Mouse (Mus musculus): ENCODE measurements around the gene Cux1. TPM values are rescaled to one million over a fixed set of nuclear protein-coding genes. Genes with fewer than 3 reads are reported as not detected.

The Cux1 gene
- total RNA-seq, 2 experiments from 2014 or later = 66.0 to 68.2 TPM

- no peak for DNase-seq
- intact Hi-C loops (cut with DNase I; ENCODE audit: low total_unique reads) = no loop called here
Observed at GRCm38 (mm10) chr5:136548776-136549175, 18.5 kb downstream of the Cux1 start.

DNA sequence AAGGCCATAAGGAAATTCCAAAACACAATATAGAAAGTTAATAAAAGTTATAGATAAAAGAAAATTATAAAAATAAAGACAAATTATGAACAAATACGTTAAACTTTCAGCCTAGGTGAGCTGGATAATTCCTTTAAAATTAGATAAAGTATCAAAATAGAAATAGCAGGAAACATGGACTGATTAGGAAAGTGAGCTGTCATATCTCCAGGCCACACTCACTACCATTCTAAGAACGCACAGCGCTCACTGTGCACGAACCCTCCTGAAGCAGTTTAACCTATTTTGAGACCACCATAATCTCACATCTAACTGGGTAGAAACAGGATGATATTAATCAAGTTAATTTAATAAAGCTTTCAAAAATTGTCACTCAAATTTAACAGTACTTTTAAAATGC lies 22.2 kb downstream of the Cux1 start:
- intact Hi-C loops (cut with DNase I; ENCODE audit: low total_unique reads) = no loop called here

DNA sequence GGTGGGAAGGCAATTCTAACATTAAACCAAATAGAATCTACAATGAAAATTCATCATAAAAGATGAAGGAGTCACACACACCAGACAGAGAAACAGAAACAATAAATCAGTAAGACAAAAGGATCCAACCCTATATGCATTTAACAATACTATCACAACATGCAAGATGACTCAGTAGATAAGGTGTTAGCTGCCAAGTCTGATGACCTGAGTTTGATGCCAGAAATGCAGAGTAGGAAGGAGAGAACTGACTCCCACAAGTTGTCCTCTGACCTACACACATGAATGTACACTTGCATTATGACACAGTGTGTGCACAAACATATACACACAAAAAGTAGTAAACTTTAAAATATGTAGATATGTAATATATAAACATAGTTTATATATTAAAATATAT lies 24.1 kb downstream of the Cux1 start:
- no peak for DNase-seq
- intact Hi-C loops (cut with DNase I; ENCODE audit: low total_unique reads) = no loop called here

More for the DNA sequence above, 22.2 kb downstream of the Cux1 start:
- no peak for DNase-seq

GRCm38 (mm10) chr5:136540952-136541351 lies 26.3 kb downstream of the Cux1 start:
- intact Hi-C loops (cut with DNase I; ENCODE audit: low total_unique reads) = no loop called here
- peak; percentile 81 for DNase-seq

DNA sequence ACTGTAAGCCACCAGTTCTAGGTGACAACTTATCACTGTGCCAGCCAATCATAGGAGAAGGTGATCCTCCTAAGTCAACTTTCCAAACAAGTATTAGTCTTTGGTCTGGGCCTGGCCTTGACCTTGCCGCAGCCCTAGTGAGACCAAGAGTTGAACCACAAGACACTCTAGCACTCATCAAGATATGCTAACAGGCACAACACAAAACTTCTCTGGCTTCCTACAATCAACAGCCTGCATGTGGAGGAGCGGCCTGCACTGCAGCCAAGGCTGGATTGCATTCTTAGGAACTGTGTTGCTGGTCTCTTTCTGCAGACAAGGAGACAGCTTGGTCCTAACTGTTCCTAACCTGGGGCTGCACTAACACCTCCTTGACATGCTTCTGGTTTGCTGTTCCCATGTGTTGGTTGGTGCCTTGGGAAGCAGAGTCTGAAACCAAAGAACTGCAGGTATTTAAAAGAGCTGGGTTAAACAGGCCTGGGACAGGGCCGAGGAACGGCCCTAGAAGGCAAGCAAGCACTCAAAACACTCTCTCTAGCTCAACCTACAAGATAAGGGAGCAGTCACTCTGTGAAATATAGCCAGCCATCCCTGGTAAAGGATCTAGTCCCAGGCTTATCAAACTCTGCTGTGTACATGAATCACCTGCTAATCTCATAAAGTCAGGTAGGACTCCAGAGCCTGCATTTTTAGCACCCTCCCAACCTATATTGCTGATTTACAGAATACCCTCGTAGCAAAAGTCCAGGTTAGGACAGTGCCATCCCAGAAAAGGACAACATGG lies 27.0 kb downstream of the Cux1 start:
- intact Hi-C loops (cut with DNase I; ENCODE audit: low total_unique reads) = no loop called here
- DNase-seq = no peak

DNA sequence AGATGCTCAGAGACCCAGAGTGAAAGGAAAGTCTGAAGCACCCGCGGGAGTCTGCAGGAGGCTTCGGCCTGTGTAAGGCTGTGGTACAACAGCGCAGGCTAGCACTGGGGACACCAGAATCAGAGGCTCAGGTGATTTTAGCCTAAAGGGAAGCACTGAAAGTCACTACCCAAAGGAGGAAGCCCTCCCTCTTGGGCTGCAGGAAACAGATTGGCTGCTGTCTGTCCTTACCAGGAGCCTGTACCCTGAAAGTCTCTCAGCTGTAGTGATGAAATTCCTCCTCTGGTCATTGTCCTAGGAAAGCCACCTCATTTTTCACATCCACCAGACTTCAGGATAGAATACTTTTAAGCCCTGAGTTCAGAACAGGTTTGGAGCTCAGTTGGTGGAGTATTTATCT lies 30.5 kb downstream of the Cux1 start:
- intact Hi-C loops (cut with DNase I; ENCODE audit: low total_unique reads) = no loop called here
- DNase-seq = no peak

DNA sequence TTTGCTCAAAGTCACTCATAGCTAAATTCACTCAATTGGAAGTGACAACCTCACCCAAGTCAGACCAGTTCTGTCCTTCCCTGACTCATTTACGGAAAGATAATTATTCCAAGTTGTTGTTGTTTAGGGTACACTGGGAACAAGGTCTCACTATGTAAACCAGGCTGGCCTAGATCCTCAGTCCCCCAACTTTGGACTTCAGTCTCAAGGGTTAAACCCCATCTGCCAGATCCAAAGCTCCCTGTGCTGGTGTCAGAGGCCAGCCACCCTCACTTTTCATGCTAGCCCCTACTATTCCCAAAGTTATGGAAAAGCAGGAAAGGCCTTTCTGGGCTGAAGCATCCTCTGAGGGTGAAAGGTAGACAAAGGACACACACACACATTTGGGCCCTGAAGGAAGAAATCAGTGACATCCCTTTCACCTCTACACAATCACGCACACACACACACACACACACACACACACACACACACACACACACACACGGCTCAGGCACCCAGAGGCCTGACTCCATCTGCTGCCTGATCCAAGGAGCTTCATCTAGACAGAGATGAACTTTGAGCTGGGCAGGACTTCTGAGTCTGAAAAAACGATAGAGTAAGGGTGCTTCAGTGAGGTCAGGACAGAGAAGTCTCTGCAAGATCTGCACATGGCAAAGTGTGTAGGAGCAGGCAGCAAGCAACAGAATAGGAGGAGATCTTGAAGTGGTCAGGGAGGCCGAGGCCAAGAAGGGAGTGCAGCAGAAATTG lies 31.1 kb downstream of the Cux1 start:
- intact Hi-C loops (cut with DNase I; ENCODE audit: low total_unique reads) = no loop called here
- no peak for DNase-seq

GRCm38 (mm10) chr5:136535204-136535603 lies 32.1 kb downstream of the Cux1 start:
- intact Hi-C loops (cut with DNase I; ENCODE audit: low total_unique reads) = no loop called here

GRCm38 (mm10) chr5:136533371-136534276 lies 33.7 kb downstream of the Cux1 start:
- intact Hi-C loops (cut with DNase I; ENCODE audit: low total_unique reads) = no loop called here
- DNase-seq = no peak

More at GRCm38 (mm10) chr5:136535204-136535603, 32.1 kb downstream of the Cux1 start:
- DNase-seq = no peak

- intact Hi-C loops (cut with DNase I; ENCODE audit: low total_unique reads) = no loop called here
- no peak for DNase-seq
Observed at GRCm38 (mm10) chr5:136531674-136532365, 35.5 kb downstream of the Cux1 start.

DNA sequence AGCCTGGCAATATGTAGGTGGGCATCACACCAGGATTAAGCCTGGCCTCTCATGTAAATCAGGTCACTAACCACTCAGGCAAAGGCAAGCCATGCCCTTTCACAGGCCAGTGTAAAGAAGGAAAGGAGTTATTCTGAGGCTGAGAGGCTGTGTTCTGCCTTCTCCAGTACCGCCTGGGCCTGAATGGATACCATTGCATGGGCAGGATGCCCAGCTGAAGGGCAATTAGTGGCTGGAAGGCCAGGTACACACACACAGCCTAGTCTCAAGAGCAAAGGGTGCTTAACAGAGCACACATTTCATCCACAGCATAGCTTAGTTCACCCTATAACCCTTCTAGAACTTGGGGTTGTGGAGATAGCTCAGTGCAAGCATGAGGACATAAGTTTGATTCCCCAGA lies 36.4 kb downstream of the Cux1 start:
- intact Hi-C loops (cut with DNase I; ENCODE audit: low total_unique reads) = no loop called here

GRCm38 (mm10) chr5:136529165-136529564 lies 38.1 kb downstream of the Cux1 start:
- intact Hi-C loops (cut with DNase I; ENCODE audit: low total_unique reads) = no loop called here
- DNase-seq = no peak

More for the DNA sequence above, 36.4 kb downstream of the Cux1 start:
- peak; percentile 51 for DNase-seq

- no peak for DNase-seq
Observed at GRCm38 (mm10) chr5:136527871-136528270, 39.4 kb downstream of the Cux1 start.

DNA sequence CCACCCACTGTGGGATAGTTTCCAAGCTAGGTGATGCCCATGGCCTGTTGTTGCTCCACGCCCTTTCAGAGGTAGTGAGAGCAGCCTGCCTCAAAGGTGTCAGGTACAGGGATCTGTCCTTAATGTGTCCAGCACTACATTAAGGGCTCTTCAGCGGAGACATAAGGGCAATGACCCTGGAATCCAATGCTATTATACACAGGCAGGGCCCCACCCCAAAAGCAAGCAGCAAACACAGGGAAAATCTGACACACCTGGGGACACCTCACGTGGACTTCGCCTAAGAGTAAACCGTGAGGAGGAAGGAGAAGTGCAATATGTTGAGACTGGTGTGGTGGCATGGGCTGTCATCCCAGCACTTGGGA lies 40.8 kb downstream of the Cux1 start:
- DNase-seq = no peak
- intact Hi-C loops (cut with DNase I; ENCODE audit: low total_unique reads) = no loop called here

More at GRCm38 (mm10) chr5:136527871-136528270, 39.4 kb downstream of the Cux1 start:
- intact Hi-C loops (cut with DNase I; ENCODE audit: low total_unique reads) = no loop called here

GRCm38 (mm10) chr5:136525896-136526544 lies 41.3 kb downstream of the Cux1 start:
- intact Hi-C loops (cut with DNase I; ENCODE audit: low total_unique reads) = no loop called here
- DNase-seq = no peak

DNA sequence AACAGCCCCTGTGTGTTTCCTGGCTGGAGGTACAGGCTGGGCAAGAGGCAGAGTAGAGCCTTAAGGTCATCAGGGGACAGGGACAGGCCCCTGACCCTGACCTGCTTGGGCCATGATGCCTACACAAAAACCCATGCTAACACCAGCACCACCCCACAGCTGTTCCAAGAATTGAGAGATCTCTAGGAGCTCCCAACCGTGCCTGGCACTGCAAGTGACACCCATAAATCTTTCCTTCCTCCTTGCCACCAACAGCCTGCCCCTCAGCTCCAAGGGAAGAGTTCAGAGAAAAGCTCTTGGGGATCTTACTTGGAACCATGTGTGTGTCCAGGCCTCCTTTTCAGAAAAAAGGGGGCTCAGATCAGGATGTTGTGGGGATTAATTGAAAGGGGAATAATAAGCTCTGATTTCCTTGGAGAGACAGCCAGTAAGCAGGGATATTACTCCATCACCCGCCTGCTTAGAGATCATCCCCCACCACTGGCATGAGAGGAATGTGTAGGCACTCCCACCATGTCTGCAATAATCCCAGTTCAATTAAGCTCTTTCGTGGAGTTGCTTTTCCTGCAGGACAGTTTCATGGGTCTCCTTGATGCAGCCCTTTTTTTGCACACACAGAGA lies 44.3 kb downstream of the Cux1 start:
- intact Hi-C loops (cut with DNase I; ENCODE audit: low total_unique reads) = no loop called here
- DNase-seq = peak; percentile 17

- intact Hi-C loops (cut with DNase I; ENCODE audit: low total_unique reads) = no loop called here
- no peak for DNase-seq
Observed at GRCm38 (mm10) chr5:136521656-136522055, 45.6 kb downstream of the Cux1 start.

DNA sequence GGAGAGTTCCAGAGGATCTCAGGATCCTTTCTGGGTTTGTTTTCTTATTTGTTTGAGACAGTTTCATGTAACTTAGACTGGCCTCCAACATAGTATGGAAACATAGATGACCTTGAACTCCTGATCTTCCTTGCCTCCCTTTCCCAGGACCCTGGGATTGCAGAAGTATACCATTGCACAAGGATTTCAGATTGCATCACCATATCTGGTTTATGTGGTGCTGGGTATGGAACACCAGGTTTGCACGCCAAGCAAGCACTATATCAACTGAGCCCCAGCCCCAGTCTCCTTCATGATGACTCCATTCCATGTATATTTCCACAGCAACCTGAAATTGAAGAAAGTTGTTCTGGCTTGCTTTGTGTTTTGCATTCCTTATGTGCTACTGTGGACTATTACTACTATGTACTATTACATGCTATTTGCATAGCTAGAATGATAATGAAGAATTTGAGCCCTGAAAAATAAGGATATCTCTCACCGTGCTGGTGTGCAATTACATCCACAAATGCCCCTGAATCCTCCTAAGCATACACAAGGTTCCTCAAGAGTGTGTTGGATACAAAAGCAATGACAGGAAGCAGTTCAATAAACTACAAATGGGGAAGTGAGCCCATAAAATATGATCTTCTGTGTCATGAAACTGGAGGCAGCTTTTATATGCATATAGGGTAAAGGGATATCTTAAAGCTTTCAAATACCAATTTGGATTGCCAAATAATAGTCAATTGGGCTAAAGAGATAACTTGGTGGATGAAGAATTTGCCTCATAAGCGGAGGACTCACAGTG lies 48.4 kb downstream of the Cux1 start:
- intact Hi-C loops (cut with DNase I; ENCODE audit: low total_unique reads) = no loop called here
- no peak for DNase-seq
